Mouse (Mus musculus) liver, embryonic 16.5 days (tissue): Measurements from ENCODE around the gene Rab1b. TPM values are rescaled to one million over a fixed set of nuclear protein-coding genes. Genes with fewer than 3 reads are reported as not detected.
A peak's percentile ranks its signal among the peaks of the same experiment; 100 is the strongest.

Source experiments
- ATAC-seq: fragments of 200-750 bp; cut with Nextera tagmentation; 2 replicates; pipeline ENCODE4 v1.8.0; 2017; ENCODE audit warnings: low read depth, mild to moderate bottlenecking, moderate number of reproducible peaks, moderate library complexity
- H3K27ac ChIP-seq: fragments of 300-500 bp; sonication (generic); 2 replicates; pipeline ENCODE4 v1.5.1; 2014; ENCODE audit warnings: mild to moderate bottlenecking, low read length
- H3K27me3 ChIP-seq: fragments of 300-500 bp; sonication (generic); 2 replicates; pipeline ENCODE4 v1.6.1; 2014; ENCODE audit warnings: low read depth, low read length, mixed read lengths; ENCODE audit not compliant: control insufficient read depth, insufficient read depth
- H3K36me3 ChIP-seq: fragments of 300-500 bp; sonication (generic); 2 replicates; pipeline ENCODE4 v1.6.1; 2014; ENCODE audit warnings: mild to moderate bottlenecking; ENCODE audit not compliant: control insufficient read depth, insufficient read depth
- H3K4me1 ChIP-seq: fragments of 300-500 bp; sonication (generic); 2 replicates; pipeline ENCODE4 v1.6.1; 2014; ENCODE audit warnings: low read depth, low read length, mixed read lengths; ENCODE audit not compliant: control insufficient read depth
- H3K4me2 ChIP-seq: fragments of 300-500 bp; sonication (generic); 2 replicates; pipeline ENCODE4 v1.6.1; 2014; ENCODE audit warnings: low read depth, low read length, mixed read lengths
- H3K4me3 ChIP-seq: fragments of 300-500 bp; sonication (generic); 2 replicates; pipeline ENCODE4 v1.5.1; 2014; ENCODE audit warnings: low read depth, mild to moderate bottlenecking, low read length
- H3K9ac ChIP-seq: fragments of 300-500 bp; sonication (generic); 2 replicates; pipeline ENCODE4 v1.6.1; 2014; ENCODE audit warnings: low read depth, low read length
- H3K9me3 ChIP-seq: fragments of 300-500 bp; sonication (generic); replicated peaks from 2 replicates; pipeline ENCODE4 v1.6.1; 2016; ENCODE audit warnings: low read length; ENCODE audit not compliant: control insufficient read depth
- WGBS: fragments of 180-500 bp; shearing (Covaris S2); extraction: QIAGEN DNeasy Blood & Tissue Kit; methylation state at CpG from one replicate; pipeline ENCODE4 v1.1.7; 2014; ENCODE audit not compliant: insufficient replicate concordance; 5-methylcytosine and 5-hydroxymethylcytosine counted together
- polyA plus RNA-seq: library from polyadenylated mRNA; unstranded; fragments of >200 nt; fragmentation: Nextera tagmentation; extraction: Ambion mirVana; gene quantifications from 2 replicates; pipeline ENCODE4 v1.2.1, GENCODE M21; 2015

Rab1b gene
- polyA plus RNA-seq, 1 experiment from 2014 or later: 88.7 TPM

- Histone ChIP-seq H3K36me3 (no peaks in the 10 kb centered on the region), H3K4me3 (no peak overlapping the region), H3K9me3 (no peaks in the 10 kb centered on the region), H3K27ac (no peak overlapping the region), H3K4me1 (peaks cover 48% of the 10 kb centered on the region), H3K4me2 (no peak overlapping the region), H3K9ac (no peak overlapping the region), H3K27me3 (peaks cover 45% of the 10 kb centered on the region)
- ATAC-seq: no peak
- WGBS: 71% methylated on average over 5 of the region's 5 CpGs
Measured at GRCm38 (mm10) chr19:5069486-5069885, 37.4 kb downstream of the Rab1b start.

GRCm38 (mm10) chr19:5068570-5069234 is 38.2 kb downstream of the Rab1b start:
- no peak for ATAC-seq
- Histone ChIP-seq H3K9ac (peak overlapping the region; percentile 57), H3K4me1 (peaks cover 48% of the 10 kb centered on the region), H3K4me2 (peak overlapping the region; percentile 74), H3K27ac (no peak overlapping the region), H3K9me3 (no peaks in the 10 kb centered on the region), H3K36me3 (no peaks in the 10 kb centered on the region), H3K27me3 (peaks cover 42% of the 10 kb centered on the region), H3K4me3 (peak overlapping the region; percentile 52)
- 41% methylated on average over 21 of the region's 21 CpGs for WGBS

GRCm38 (mm10) chr19:5067867-5068569 is 38.9 kb downstream of the Rab1b start, which contains the start of gene Cd248:
TSS of gene Cd248 (plus strand) at chr19:5068078.
- Histone ChIP-seq H3K27ac (peak within 1 kb of the TSS; percentile 75), H3K9me3 (no peaks in the 10 kb centered on the region), H3K4me3 (peak within 1 kb of the TSS; percentile 52), H3K4me2 (peak within 1 kb of the TSS; percentile 74), H3K9ac (peak within 1 kb of the TSS; percentile 57), H3K36me3 (no peaks in the 10 kb centered on the region), H3K4me1 (peaks cover 47% of the 10 kb centered on the region), H3K27me3 (peaks cover 41% of the 10 kb centered on the region)
- ATAC-seq: peak; percentile 14; the same call in 1 of the 2 replicates
- WGBS: 2% methylated on average over 53 of the region's 56 CpGs

- ATAC-seq: peak; percentile 78
- Histone ChIP-seq H3K9ac (no peak overlapping the region; the same call in 1 of the 2 replicates), H3K4me2 (peak overlapping the region; percentile 74), H3K27me3 (peaks cover 41% of the 10 kb centered on the region), H3K36me3 (no peaks in the 10 kb centered on the region), H3K27ac (peak overlapping the region; percentile 75), H3K9me3 (no peaks in the 10 kb centered on the region), H3K4me3 (peak overlapping the region; percentile 52), H3K4me1 (peaks cover 39% of the 10 kb centered on the region)
- WGBS: 5% methylated on average over 15 of the region's 15 CpGs
Measured at GRCm38 (mm10) chr19:5067040-5067799, 39.7 kb downstream of the Rab1b start.

- no peak for ATAC-seq
- Histone ChIP-seq H3K4me3 (no peak overlapping the region), H3K9me3 (no peaks in the 10 kb centered on the region), H3K27me3 (peaks cover 29% of the 10 kb centered on the region), H3K4me1 (peaks cover 34% of the 10 kb centered on the region), H3K9ac (no peak overlapping the region), H3K36me3 (no peaks in the 10 kb centered on the region), H3K4me2 (no peak overlapping the region), H3K27ac (no peak overlapping the region)
- 57% methylated on average over 7 of the region's 7 CpGs for WGBS
Measured at GRCm38 (mm10) chr19:5065104-5065503, 41.8 kb downstream of the Rab1b start.

- H3K4me1 ChIP-seq: peaks cover 28% of the 10 kb centered on the region
- 64% methylated on average over 6 of the region's 6 CpGs for WGBS
- H3K9ac ChIP-seq: no peak overlapping the region
- H3K27ac ChIP-seq: no peak overlapping the region
- no peaks in the 10 kb centered on the region for H3K9me3 ChIP-seq
- H3K4me2 ChIP-seq: no peak overlapping the region
- ATAC-seq: no peak
- no peak overlapping the region for H3K4me3 ChIP-seq
- peaks cover 7% of the 10 kb centered on the region for H3K27me3 ChIP-seq
- no peaks in the 10 kb centered on the region for H3K36me3 ChIP-seq
Measured at GRCm38 (mm10) chr19:5062446-5062845, 44.4 kb downstream of the Rab1b start.

GRCm38 (mm10) chr19:5062041-5062440 is 44.8 kb downstream of the Rab1b start:
- H3K9me3 ChIP-seq: no peaks in the 10 kb centered on the region
- no peak overlapping the region for H3K4me2 ChIP-seq
- H3K27ac ChIP-seq: no peak overlapping the region
- no peak overlapping the region for H3K4me3 ChIP-seq
- no peak for ATAC-seq
- H3K27me3 ChIP-seq: peaks cover 3% of the 10 kb centered on the region
- no peak overlapping the region for H3K9ac ChIP-seq
- whole genome bisulfite sequencing: 54% methylated on average over 5 of the region's 5 CpGs
- peaks cover 24% of the 10 kb centered on the region for H3K4me1 ChIP-seq
- H3K36me3 ChIP-seq: no peaks in the 10 kb centered on the region

- H3K9me3 ChIP-seq: no peaks in the 10 kb centered on the region
- no peak overlapping the region for H3K4me2 ChIP-seq
- ATAC-seq: 0 out of 2 replicates have a peak, but pooled peaks have one; percentile 17
- no peak overlapping the region for H3K27ac ChIP-seq
- no peak overlapping the region for H3K4me3 ChIP-seq
- H3K4me1 ChIP-seq: peaks cover 23% of the 10 kb centered on the region
- no peak overlapping the region for H3K9ac ChIP-seq
- no peaks in the 10 kb centered on the region for H3K36me3 ChIP-seq
- H3K27me3 ChIP-seq: no peaks in the 10 kb centered on the region; the same call in 1 of the 2 replicates
- 40% methylated on average over 5 of the region's 5 CpGs for WGBS
Measured at GRCm38 (mm10) chr19:5060365-5061330, 46.2 kb downstream of the Rab1b start.
